Mouse (Mus musculus) liver, adult 2 months (tissue): Measurements from ENCODE around the gene Csf1.

Experiments
- CTCF ChIP-seq: fragments of 200-500 bp; IDR thresholded peaks from 2 replicates; pipeline ENCODE4 v1.5.1; 2011; ENCODE audit warnings: low read depth, low read length, control low read depth
- POLR2A ChIP-seq: fragments of 200-500 bp; IDR thresholded peaks from 2 replicates; pipeline ENCODE4 v1.6.1; 2011; ENCODE audit warnings: low read length, control low read depth; ENCODE audit not compliant: insufficient read depth; ENCODE audit errors: extremely low read depth

GRCm38 (mm10) chr3:107788885-107789284 is 28.6 kb upstream of the Csf1 start:
- no peak for TF ChIP-seq CTCF
- no peak for TF ChIP-seq POLR2A
